Mouse (Mus musculus) embryonic facial prominence, embryonic 11.5 days (tissue): ENCODE data around the gene Ppm1e. TPM values are rescaled to one million over a fixed set of nuclear protein-coding genes. Genes with fewer than 3 reads are reported as not detected.

Experiments used
- ATAC-seq: fragments of 200-750 bp; cut with Nextera tagmentation; replicated peaks from 2 replicates; pipeline ENCODE4 v1.8.0; 2017; ENCODE audit warnings: low read depth; ENCODE audit not compliant: insufficient number of reproducible peaks, low FRiP score, low TSS enrichment
- DNase-seq: peaks from one replicate; pipeline ENCODE4 v3.0.0-alpha.2; 2015; ENCODE audit warnings: low spot score
- H3K27ac ChIP-seq: fragments of 300-500 bp; sonication (generic); replicated peaks from 2 replicates; pipeline ENCODE4 v1.5.1; 2014; ENCODE audit warnings: mild to moderate bottlenecking, low read depth, low read length, control low read depth
- H3K27me3 ChIP-seq: fragments of 300-500 bp; sonication (generic); 2 replicates; pipeline ENCODE4 v1.6.1; 2014; ENCODE audit warnings: mild to moderate bottlenecking, low read length, moderate library complexity, mixed read lengths; ENCODE audit not compliant: control insufficient read depth, insufficient read depth
- H3K36me3 ChIP-seq: fragments of 300-500 bp; sonication (generic); replicated peaks from 2 replicates; pipeline ENCODE4 v1.6.1; 2014; ENCODE audit warnings: low read depth, mild to moderate bottlenecking, low read length, moderate library complexity, mixed read lengths; ENCODE audit not compliant: control insufficient read depth, insufficient read depth
- H3K4me1 ChIP-seq: fragments of 300-500 bp; sonication (generic); 2 replicates; pipeline ENCODE4 v1.6.1; 2014; ENCODE audit warnings: low read length, mixed read lengths; ENCODE audit not compliant: control insufficient read depth, insufficient read depth
- H3K4me2 ChIP-seq: fragments of 300-500 bp; sonication (generic); 2 replicates; pipeline ENCODE4 v1.6.1; 2014; ENCODE audit warnings: low read depth, mild to moderate bottlenecking, control low read depth, low read length, moderate library complexity
- H3K4me3 ChIP-seq: fragments of 300-500 bp; sonication (generic); 2 replicates; pipeline ENCODE4 v1.5.1; 2014; ENCODE audit warnings: low read depth, low read length, control low read depth
- H3K9ac ChIP-seq: fragments of 300-500 bp; sonication (generic); replicated peaks from 2 replicates; pipeline ENCODE4 v1.6.1; 2014; ENCODE audit warnings: mild to moderate bottlenecking, control low read depth, low read length
- H3K9me3 ChIP-seq: fragments of 300-500 bp; sonication (generic); replicated peaks from 2 replicates; pipeline ENCODE4 v1.6.1; 2016; ENCODE audit warnings: mild to moderate bottlenecking, low read length, inconsistent platforms, mixed read lengths; ENCODE audit not compliant: control insufficient read depth
- WGBS: fragments of 180-500 bp; shearing (Covaris S2); extraction: QIAGEN DNeasy Blood & Tissue Kit; methylation state at CpG from one replicate; pipeline ENCODE4 v1.1.7; 2014; 5-methylcytosine and 5-hydroxymethylcytosine counted together
- polyA plus RNA-seq: library from polyadenylated mRNA; unstranded; fragments of >200 nt; fragmentation: Nextera tagmentation; extraction: Ambion mirVana; gene quantifications from 2 replicates; pipeline ENCODE4 v1.2.1, GENCODE M21; 2014

Ppm1e gene
- polyA plus RNA-seq, 1 experiment from 2014 or later, result 3.9 TPM

GRCm38 (mm10) chr11:87227056-87227455 is 131.8 kb downstream of the Ppm1e start:
- Histone ChIP-seq H3K4me1 (no peaks in the 10 kb centered on the region), H3K4me3 (no peak overlapping the region), H3K9ac (no peak overlapping the region), H3K36me3 (no peaks in the 10 kb centered on the region), H3K27ac (no peak overlapping the region), H3K4me2 (no peak overlapping the region), H3K27me3 (no peaks in the 10 kb centered on the region), H3K9me3 (no peaks in the 10 kb centered on the region)
- WGBS, result 85% methylated on average over 5 of the region's 5 CpGs
- ATAC-seq (no peak), DNase-seq (no peak)

- Histone ChIP-seq H3K4me2 (no peak overlapping the region), H3K27ac (no peak overlapping the region), H3K9ac (no peak overlapping the region), H3K9me3 (no peaks in the 10 kb centered on the region), H3K4me1 (no peaks in the 10 kb centered on the region), H3K27me3 (no peaks in the 10 kb centered on the region), H3K4me3 (no peak overlapping the region), H3K36me3 (no peaks in the 10 kb centered on the region)
- DNase-seq, result no peak
- 84% methylated on average over 3 of the region's 3 CpGs for WGBS
- ATAC-seq, result no peak
Observed at GRCm38 (mm10) chr11:87222686-87223085, 136.1 kb downstream of the Ppm1e start.

- no peak overlapping the region for H3K27ac ChIP-seq
- 82% methylated on average over 5 of the region's 5 CpGs for WGBS
- H3K9me3 ChIP-seq, result no peaks in the 10 kb centered on the region
- no peaks in the 10 kb centered on the region for H3K4me1 ChIP-seq
- H3K27me3 ChIP-seq, result no peaks in the 10 kb centered on the region
- H3K36me3 ChIP-seq, result no peaks in the 10 kb centered on the region
- no peak overlapping the region for H3K9ac ChIP-seq
- H3K4me2 ChIP-seq, result no peak overlapping the region
- ATAC-seq (no peak), DNase-seq (no peak)
- no peak overlapping the region for H3K4me3 ChIP-seq
Observed at GRCm38 (mm10) chr11:87212313-87212712, 146.5 kb downstream of the Ppm1e start.

Other genes starting within 250 kb of the Ppm1e start
- gene Ska2, start 249.8 kb downstream of the Ppm1e start, polyA plus RNA-seq, result 121 and 134 TPM in 2 replicates
- gene Trim37, start 231.9 kb downstream of the Ppm1e start, polyA plus RNA-seq, result 45.2 and 47.7 TPM in 2 replicates
- gene Rad51c, start 45.9 kb upstream of the Ppm1e start, polyA plus RNA-seq, result 12.1 and 13.5 TPM in 2 replicates
- gene Tex14, start 46.0 kb upstream of the Ppm1e start, polyA plus RNA-seq, result 0.42 and 0.80 TPM in 2 replicates
- gene Gm11492, start 207.6 kb upstream of the Ppm1e start, polyA plus RNA-seq, result not detected in 2 replicates
- gene Sept4, start 209.9 kb upstream of the Ppm1e start, polyA plus RNA-seq, result 6.6 and 8.3 TPM in 2 replicates
- gene Mtmr4, start 233.1 kb upstream of the Ppm1e start, polyA plus RNA-seq, result 61.1 and 61.9 TPM in 2 replicates